Mouse (Mus musculus): ENCODE data around the gene Bpifc.

- no peak for TF ChIP-seq CTCF (IDR thresholded peaks at IDR 0.05; ENCODE audit: control insufficient read depth, insufficient read depth, insufficient read length)
- TF ChIP-seq MAX (IDR thresholded peaks at IDR 0.05) = no peak
- TF ChIP-seq MYOG (IDR thresholded peaks at IDR 0.05; ENCODE audit: control insufficient read depth, extremely low read depth, insufficient read length) = no peak
- no peak for TF ChIP-seq MYOD1 (IDR thresholded peaks at IDR 0.05; ENCODE audit: control insufficient read depth, insufficient read length, low read depth)
- TF ChIP-seq CEBPB (IDR thresholded peaks at IDR 0.05; ENCODE audit: low read depth) = no peak
Measured at GRCm38 (mm10) chr10:85968731-85969130, 43.0 kb downstream of the Bpifc start.

Measured in C2C12 (cell line).